Mouse (Mus musculus) heart, postnatal 10 days (tissue): ENCODE results near the gene Dnali1. TPM values are rescaled to one million over a fixed set of nuclear protein-coding genes. Genes with fewer than 3 reads are reported as not detected.

Experiments used
- DNase-seq, 2 experiments: peaks; one replicate each; pipeline ENCODE4 v3.0.0; 2021
- intact Hi-C: fragments of 180-260 bp; cut with DNase I; formaldehyde crosslinking; loops from one replicate; pipeline ENCODE4 v1.15.1; 2025
- total RNA-seq, 2 experiments: library from RNA; stranded (reverse); gene quantifications; 2 replicates each; pipeline ENCODE4 v1.2.3; 2021

The Dnali1 gene
- total RNA-seq, 2 experiments from 2014 or later, result not detected

- DNase-seq, result no peak
- intact Hi-C loops, result no loop called here
Observed at GRCm38 (mm10) chr4:125044454-125044853, 21.0 kb downstream of the Dnali1 start.

GRCm38 (mm10) chr4:125034341-125034740 lies 31.2 kb downstream of the Dnali1 start:
- DNase-seq, result no peak
- intact Hi-C loops, result no loop called here

- DNase-seq, result peak; percentile 95 to 96
- intact Hi-C loops, result no loop called here
Observed at GRCm38 (mm10) chr4:125029891-125030614, 35.5 kb downstream of the Dnali1 start.

DNA sequence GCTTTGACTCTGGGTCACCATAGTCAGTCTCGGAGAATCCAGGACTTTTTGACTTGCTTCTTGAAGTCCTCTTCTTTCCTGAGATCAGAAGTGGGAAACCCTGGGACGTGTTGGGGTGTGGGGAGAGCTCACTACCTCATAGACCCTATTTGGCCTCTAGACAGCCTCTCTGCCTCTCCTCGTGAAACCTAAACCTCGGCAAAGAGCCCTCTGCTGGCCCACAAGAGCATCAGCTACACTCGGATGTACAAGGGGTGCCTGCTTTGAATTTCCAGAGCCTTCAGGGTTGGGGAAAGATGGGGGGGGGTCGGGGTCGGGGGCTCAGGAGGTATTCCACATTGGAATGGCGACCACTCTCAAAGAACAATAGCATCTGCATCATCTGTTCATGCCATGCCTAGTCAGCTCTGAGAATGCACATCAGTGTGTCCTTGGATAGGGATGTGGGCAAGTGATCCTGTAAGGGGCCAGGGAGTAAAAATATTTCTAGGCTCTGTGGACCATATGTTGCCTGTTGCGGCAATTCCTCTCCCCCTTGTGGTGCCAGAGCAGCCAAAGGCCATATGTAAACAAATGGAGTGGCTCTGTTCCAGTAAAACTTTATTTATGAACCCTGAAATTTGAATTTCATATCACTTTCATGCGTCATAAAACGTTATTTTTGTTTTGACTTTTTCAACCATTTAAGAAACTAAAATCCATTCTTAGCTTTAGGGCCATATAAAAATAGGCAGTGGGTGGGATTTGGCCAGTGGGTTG lies 44.5 kb downstream of the Dnali1 start:
- no peak for DNase-seq
- intact Hi-C loops, result no loop called here

- intact Hi-C loops, result no loop called here
- peak; percentile 44 to 47 for DNase-seq
Observed at GRCm38 (mm10) chr4:125017431-125017830, 48.1 kb downstream of the Dnali1 start.

DNA sequence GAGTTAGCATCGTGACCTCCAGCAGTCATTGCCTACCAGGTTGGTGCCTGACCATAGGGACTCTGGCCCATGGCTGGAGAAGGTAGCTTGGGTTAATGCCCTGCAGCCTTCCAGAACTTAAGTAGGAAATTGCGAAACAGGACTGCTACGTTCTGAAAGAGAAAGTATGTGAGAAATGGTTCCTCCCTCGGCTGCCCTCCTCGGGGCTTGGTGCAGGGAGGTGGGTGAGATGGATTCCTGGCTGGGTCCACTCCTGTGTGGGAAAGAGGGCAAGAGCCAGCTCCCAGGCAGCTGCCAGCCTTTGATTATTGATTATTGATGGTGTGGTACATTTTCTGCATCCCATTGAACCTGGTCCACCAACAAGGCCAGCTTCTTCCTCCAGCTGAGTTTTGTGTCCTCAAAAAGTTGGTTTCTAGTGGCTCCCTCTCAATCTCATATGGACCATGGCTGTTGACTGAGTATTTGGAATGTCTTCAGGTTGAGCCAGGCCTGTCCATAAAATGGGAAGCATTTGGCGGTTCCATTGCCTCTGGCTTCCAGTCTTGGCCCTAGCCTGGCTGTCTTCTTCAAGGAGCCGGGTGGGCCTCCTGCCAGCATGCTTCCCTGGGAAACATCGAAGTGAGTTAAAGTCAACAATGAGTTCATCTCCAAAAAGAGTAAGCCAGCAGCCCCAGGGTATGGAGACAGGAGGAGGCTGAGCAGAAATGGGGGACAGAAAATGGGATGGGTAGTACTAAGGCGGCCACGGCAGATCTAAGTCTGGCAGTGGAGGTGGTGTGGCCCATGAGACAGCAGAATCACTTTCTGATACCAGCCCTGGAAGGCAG lies 49.5 kb downstream of the Dnali1 start, which contains the start of gene Gnl2:
Gnl2 (plus strand) TSS at position 780 of the 830 bp plus-strand sequence.
- peak; percentile 29 to 40 for DNase-seq
- intact Hi-C loops, result no loop called here

DNA sequence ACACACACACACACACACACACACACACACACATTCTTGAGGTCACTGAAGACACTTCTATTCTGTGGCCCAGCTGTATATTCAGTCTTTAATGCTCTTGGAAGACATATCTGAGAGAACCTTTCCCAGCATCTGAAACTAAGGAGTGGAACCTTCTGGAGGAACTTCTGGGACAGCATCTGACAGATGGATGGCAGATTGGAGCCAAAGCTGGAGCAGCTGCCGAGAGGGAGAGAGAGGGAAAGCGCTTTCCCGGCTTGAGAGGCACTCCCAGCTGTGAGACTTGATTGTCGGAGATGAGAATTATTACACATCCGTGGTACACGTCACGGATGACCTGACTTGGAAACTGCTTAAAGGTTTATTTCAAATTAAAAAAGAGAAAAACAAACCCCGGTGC lies 56.8 kb downstream of the Dnali1 start:
- intact Hi-C loops, result no loop called here

DNA sequence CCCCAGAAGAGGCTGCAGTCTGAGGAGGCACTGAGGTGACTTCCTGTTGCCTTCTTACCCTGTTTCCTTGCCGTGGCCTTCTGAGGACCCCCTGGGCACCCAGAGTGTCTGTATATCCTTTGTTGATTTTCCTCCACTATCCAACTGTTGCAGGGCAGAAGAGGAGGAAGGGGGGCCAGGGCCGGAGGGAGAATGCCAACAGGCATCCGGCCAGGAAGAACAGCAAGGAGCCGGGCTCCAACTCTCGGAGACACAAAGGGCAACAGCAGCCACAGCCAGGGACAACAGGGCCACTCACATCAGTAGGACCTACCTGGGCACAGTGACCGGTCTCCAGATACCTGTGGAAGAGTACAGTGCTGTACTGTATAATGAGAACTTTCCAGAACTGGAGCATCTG lies 57.3 kb downstream of the Dnali1 start:
- no peak for DNase-seq
- intact Hi-C loops, result no loop called here

More for the DNA sequence above, 56.8 kb downstream of the Dnali1 start:
- no peak for DNase-seq

GRCm38 (mm10) chr4:125007460-125007859 lies 58.0 kb downstream of the Dnali1 start:
- no peak for DNase-seq
- intact Hi-C loops, result no loop called here

Other genes with a start within 250 kb of the Dnali1 start
- gene Yrdc, start 215.0 kb downstream of the Dnali1 start, total RNA-seq, result 10 to 100 TPM; 20.9 to 24.4 TPM
- gene 1110065P20Rik, start 214.5 kb downstream of the Dnali1 start, total RNA-seq, result 10 to 100 TPM; 28.7 to 33.5 TPM
- under 1 TPM; 0.10 to 0.22 TPM for gene Maneal, start 203.5 kb downstream of the Dnali1 start, total RNA-seq
- not detected for gene Epha10, start 184.8 kb downstream of the Dnali1 start, total RNA-seq
- gene 9930104L06Rik, start 128.7 kb downstream of the Dnali1 start, total RNA-seq, result 10 to 100 TPM; 10.7 to 11.2 TPM
- gene Cdca8, start 126.4 kb downstream of the Dnali1 start, total RNA-seq, result 10 to 100 TPM; 15.4 to 16.6 TPM
- gene Rspo1, start 79.3 kb downstream of the Dnali1 start, total RNA-seq, result 1 to 10 TPM; 3.4 to 5.6 TPM
- 10 to 100 TPM; 36.0 to 37.0 TPM for gene Gnl2, start 49.1 kb downstream of the Dnali1 start, total RNA-seq
- 10 to 100 TPM; 10.8 to 11.6 TPM for gene Snip1, start 969 bp upstream of the Dnali1 start, total RNA-seq
- gene Meaf6, start 19.4 kb upstream of the Dnali1 start, total RNA-seq, result 10 to 100 TPM; 27.7 to 31.4 TPM
- 1 to 10 TPM; 1.8 to 3.1 TPM for gene Zc3h12a, start 62.1 kb upstream of the Dnali1 start, total RNA-seq